Mouse (Mus musculus): ENCODE data around the gene Prss28.

GRCm38 (mm10) chr17:25338218-25338617 lies 29.8 kb downstream of the Prss28 start:
- TF ChIP-seq POLR2A (IDR thresholded peaks at IDR 0.05; ENCODE audit: borderline replicate concordance, low read depth, low read length) = no peak
- no peak for TF ChIP-seq CTCF (IDR thresholded peaks at IDR 0.05; ENCODE audit: low read depth, low read length)

Data from bone marrow macrophage, adult 2 months (primary cell).